Mouse (Mus musculus): Measurements from ENCODE around the gene Ddost. TPM values are rescaled to one million over a fixed set of nuclear protein-coding genes. Genes with fewer than 3 reads are reported as not detected.

Ddost gene
- total RNA-seq, 2 experiments from 2014 or later: 96.5 to 102 TPM

Small RNA genes within 50 kb of the gene (microRNA-seq; reads per million reads assigned to microRNA genes)
- 0 to 0.85 reads per million in 2 experiments for gene Gm27646
- gene Mir7019: 4.8 to 11.3 reads per million in 2 experiments

Other genes starting within 250 kb of the Ddost start
- 100 to 1,000 TPM; 144 to 149 TPM for gene Hp1bp3, start 88.4 kb upstream of the Ddost start, total RNA-seq (2021)
- gene Sh2d5, start 54.3 kb upstream of the Ddost start, total RNA-seq (2021): 10 to 100 TPM; 27.6 to 31.0 TPM
- gene Kif17, start 54.3 kb upstream of the Ddost start, total RNA-seq (2021): 10 to 100 TPM; 14.6 to 15.0 TPM
- gene Pink1, start 21.6 kb downstream of the Ddost start, total RNA-seq (2021): 100 to 1,000 TPM; 162 to 169 TPM
- 1 to 10 TPM; 1.2 to 2.9 TPM for gene Cda, start 63.3 kb downstream of the Ddost start, total RNA-seq (2021)
- gene Fam43b, start 91.8 kb downstream of the Ddost start, total RNA-seq (2021): 10 to 100 TPM; 24.2 to 24.3 TPM
- 10 to 100 TPM; 43.4 to 46.7 TPM for gene Mul1, start 129.9 kb downstream of the Ddost start, total RNA-seq (2021)
- gene Camk2n1, start 149.6 kb downstream of the Ddost start, total RNA-seq (2021): 100 to 1,000 TPM; 211 to 242 TPM